Mouse (Mus musculus): ENCODE results near the gene D5Ertd579e.
"Not testable (repeated sequence)": the region's sequence is repeated elsewhere in the genome, so short reads cannot be mapped to it uniquely, and the experiment has no call there.

D5Ertd579e gene

DNA sequence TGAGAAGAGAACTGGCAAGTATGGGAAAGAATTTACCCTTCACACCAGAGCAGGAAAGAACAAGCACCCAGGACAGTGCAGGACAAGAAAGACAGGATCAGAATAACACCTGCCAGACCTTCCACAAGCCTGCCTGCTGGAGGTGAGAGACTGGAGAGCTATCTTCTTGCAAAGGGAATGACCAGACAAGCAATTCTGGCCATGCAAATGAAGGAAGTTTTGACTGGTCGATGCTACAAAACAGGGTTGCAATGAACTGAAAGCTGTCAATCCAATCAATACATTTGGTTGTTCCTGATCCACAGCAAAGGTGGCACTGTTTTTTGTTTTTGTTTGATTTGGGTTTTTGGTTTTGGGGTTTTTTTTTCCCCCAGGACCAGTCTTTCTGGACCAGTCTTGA, 12.2 kb downstream of the D5Ertd579e start:
- no peak for DNase-seq (ENCODE audit: low spot score in 2 of 2)

DNA sequence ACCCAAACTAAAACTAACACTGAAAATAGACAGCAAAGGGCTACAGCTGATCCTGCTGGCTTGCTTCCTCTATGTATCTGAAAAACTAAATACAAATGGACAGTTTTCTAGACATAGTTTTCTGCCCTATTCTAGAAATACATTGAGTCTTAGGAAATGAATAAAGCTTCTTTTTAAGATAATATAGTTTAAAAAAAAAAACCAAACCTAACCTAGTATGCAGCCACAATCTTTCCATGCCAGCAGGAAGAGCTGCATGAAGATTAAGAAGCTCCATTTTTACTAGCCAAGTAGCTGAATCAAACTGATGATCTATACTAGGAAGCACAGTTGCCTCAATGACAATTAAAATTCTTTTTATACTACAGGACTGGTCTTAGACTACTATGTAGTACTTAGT, 14.6 kb downstream of the D5Ertd579e start:
- DNase-seq (ENCODE audit: low spot score in 2 of 2) = no peak

DNA sequence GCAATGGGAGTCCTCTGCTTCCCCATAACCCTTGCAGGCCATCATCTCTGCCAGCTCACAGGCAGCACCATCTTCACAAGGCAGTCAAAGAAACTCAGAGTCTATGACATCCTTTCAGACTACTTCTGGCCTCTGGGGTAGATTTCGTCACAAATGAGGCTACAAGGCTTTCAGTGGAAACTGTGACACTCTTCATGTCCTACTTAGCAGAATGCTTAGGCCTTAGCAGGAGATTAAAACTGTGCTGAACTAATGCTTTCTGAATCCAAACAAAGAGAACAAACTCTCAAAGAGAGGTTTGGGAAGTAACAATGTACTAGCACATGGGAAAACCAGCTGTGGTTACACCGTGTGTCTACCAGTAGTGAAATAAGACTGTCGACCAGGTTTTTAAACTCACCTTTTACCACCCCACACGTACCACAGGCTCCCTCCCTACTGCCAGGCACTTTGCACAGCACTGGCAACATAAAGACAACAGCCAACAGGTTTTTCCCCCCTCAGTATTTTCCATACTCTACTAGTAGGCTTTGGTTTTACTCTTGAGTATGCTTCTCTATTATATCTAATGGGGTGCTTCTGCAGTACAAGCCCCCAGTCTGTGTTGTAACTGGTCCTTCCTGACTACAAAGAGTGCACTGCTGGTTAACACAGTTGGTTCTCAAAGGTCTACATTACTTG, 15.8 kb downstream of the D5Ertd579e start:
- DNase-seq (ENCODE audit: low spot score in 2 of 2) = no peak

DNA sequence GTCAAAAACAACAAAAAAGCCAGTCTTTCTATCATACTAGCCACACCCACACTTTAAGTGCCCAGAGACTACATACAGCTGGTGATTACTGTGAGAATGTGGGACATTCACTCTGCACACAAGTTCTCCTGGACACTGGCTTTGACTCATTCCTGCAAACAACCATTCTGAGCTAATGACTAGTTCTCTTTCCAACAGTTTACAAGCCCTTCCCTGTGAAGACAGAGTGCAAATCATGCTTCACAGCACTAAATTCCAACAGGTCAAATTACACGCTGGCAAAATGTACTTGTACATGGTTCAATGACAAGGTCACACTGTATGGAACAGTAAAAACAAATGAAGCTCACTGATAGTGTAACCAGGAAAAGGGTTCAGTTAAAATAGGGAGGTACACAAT, 17.0 kb downstream of the D5Ertd579e start:
- DNase-seq (ENCODE audit: low spot score in 2 of 2) = no peak

DNA sequence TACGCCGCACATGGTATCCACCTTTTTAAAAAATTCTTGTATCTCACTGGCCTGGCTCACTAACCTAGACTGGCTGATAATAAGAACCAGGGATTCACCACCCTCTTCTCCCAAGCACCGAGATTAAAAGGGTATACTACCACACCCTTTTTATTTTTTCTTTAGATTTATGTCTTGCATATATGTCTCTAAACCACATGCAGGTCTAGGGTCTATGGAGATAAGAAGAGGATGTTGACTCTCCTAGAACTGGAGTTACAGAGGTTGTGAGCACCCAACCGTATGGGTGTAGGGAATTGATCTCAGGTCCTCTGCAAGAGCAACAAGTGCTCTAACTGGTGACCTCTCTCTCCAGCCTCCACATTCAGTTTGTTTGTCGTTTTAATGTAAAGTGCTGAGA, 17.9 kb downstream of the D5Ertd579e start:
- DNase-seq (ENCODE audit: low spot score in 2 of 2) = no peak

DNA sequence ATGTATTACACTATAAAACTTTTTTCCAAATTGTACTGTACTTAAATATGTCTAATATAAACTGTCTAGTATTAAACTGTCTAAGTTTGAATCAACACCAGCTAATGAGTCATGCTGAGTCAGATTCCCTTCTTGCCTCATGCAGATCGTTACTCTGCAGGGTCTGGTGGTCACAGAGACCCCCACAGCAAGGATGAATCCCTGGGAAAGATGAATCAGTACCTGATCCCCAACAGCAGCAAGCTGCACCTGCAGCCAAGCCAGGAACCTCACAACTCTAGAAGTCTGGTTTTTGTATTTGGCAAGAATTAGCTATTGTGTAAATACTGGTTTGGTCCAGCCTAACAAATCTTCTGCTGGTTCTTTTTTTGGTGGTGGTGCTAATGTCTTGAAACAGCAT, 20.4 kb downstream of the D5Ertd579e start:
- DNase-seq (ENCODE audit: low spot score in 2 of 2) = no peak

DNA sequence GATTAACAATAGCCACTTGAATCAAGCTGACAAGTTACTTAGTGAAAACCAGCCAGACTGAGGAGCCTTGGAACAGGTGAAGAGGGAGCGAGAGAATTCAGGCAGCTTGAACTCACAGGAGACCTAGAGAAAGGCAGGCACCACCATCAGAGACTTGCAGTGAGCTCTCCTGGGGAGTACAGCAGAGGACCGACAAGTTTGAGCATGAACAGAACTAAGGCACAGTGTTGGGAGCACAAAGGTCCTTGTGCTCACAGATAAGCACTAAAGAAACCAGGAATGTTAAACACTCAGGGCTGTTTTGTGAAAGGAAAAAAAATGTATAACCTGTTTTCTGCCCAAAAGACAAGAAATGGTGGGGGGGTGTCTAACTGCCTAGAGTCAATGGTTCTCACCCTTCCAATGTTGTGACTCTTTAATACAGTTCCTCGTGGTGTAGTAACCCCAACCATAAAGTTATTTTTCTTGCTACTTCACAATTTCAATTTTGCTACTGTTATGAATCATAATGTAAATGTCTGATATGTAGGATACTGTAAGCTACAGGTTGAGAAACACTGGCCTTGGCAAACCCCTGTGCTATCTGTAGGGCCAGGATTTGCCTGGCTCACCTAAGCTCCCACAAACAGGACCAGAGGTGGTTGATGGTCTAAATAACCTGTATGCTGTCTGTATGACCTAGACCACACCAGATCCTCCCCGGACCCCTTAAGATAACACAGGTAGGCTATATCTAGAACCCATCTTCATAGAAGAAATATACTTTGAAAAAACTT, 21.0 kb downstream of the D5Ertd579e start:
- no peak for DNase-seq (ENCODE audit: low spot score in 2 of 2)

DNA sequence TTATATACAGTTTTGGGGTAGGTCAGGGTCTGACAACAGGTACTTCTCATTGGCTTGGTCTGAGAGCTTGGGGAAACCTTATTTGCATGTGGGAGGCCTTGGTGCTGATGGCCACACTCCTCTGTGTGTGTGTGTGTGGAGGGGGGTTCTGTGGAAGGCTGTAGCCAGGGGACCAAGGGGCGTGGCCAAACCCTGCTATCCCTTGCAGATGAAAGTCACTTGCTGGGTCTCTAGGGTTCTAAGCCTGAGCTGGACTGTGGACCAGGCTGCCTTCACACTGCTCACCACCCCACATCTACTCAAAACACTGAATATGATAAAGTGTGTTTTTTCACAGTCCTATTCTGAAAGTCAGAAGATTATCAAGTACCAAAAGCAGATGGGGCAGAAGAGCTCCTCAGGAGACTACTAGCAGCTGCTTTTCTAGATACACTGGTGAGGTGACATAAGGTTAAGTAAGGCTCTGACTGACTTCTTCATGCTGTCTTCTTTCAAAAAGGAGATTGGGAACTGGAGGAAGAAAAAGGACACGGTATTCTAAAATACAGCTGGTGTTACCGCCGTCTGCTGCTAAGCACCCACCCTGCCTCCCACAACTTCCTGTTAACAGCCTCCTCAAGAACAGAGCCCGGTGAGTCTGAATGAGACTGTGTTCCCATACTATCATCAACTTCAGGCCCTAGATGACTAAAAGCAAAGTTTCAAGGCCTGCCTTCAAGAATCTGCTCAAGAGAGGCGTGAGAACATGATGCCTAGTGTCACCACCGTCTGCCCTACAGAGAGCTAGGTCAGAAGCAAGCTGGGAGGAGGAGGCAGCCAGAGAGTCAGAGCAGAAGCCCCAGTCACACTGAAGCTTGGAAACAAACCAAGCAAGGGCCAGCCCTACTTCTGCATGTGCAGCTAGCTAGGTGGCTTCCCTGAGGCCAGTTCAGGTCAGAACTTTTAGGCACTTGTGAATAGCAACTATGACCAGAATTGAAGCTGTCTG, 26.5 kb downstream of the D5Ertd579e start:
- peak in 1 of 2 experiments; percentile 29 for DNase-seq (ENCODE audit: low spot score in 2 of 2)

DNA sequence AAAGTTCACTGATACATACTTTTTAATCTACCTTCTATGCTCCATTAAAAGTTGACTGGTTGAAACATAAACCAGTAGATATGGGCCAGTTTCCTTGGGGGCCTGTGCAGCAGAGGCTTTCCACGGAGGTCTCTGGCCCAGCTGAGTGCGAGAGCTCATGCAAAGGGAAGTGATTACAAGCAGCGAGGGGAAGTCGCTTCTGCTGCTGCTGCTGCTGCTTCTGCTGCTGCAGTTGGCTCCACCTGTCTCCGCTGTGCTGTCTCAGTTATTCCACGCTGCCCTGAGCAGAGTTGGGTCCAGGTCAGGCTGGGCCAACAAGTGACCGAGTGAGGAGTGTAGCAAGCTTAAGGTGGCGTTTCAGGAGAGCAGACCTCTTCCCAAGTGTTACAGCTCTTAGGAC, 27.3 kb downstream of the D5Ertd579e start:
- DNase-seq (ENCODE audit: low spot score in 2 of 2) = no peak

DNA sequence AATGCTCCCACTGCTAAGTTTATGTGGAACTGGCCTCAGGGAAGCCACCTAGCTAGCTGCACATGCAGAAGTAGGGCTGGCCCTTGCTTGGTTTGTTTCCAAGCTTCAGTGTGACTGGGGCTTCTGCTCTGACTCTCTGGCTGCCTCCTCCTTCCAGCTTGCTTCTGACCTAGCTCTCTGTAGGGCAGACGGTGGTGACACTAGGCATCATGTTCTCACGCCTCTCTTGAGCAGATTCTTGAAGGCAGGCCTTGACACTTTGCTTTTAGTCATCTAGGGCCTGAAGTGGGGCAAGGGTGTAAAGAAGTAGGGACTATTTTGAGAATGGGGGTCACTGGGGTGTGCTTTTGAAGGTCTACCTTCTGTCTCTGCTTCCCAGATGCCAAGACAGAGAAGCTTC, 27.8 kb downstream of the D5Ertd579e start:
- DNase-seq (ENCODE audit: low spot score in 2 of 2) = not testable (repeated sequence)

DNA sequence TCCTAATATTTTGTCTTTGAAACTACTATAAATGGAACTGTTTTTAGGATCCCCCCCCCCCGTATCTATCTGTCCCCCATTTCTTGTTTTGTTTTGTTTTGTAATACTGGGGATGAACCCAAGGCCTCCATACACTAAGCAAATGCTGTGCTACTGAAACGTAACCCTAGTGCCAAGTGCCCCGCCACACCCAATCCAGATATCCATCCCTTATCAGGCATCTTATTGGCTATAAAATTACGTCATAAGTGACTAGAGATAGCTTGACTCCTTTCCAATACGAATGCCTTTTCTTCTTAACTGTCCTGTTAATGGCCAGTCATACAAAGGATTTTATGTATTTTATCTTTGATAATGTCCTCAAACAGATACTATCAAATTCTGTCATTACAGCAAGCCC, 28.7 kb downstream of the D5Ertd579e start:
- no peak for DNase-seq (ENCODE audit: low spot score in 2 of 2)

DNA sequence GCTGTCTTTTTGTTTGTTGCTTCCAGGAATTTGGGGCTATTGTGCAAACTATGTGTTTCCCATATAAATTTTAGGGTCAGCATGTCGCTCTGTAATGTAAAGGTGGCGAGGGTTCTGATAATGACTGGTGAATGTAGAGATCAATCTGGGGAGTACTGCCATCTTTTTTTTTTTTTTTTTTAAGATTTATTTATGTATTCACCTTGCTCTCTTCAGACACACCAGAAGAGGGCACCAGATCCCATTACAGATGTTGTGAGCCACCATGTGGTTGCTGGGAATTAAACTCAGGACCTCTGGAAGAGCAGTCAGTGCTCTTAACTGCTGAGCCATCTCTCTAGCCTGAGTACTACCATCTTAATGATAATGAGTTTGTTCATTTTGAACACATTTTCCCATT, 29.1 kb downstream of the D5Ertd579e start:
- not testable (repeated sequence) for DNase-seq (ENCODE audit: low spot score in 2 of 2)

DNA sequence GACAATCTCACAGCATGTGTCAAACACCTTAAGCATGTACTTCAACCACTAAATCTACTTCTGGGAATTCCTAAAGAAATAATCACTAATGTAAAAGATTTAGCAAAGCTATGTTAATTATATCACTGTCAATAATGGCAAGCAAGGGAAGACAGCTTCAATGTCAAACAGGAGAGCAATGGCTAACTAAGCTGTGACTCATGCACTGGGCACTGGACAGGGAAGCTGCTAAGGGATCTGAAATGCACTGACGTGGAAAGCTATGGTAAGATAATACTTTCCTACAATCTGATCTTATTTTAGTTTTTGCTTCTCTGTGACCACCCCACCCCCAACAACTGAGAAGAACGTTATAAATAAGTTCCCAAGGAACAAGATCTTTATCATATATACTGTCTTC, 32.5 kb downstream of the D5Ertd579e start:
- no peak for DNase-seq (ENCODE audit: low spot score in 2 of 2)

DNA sequence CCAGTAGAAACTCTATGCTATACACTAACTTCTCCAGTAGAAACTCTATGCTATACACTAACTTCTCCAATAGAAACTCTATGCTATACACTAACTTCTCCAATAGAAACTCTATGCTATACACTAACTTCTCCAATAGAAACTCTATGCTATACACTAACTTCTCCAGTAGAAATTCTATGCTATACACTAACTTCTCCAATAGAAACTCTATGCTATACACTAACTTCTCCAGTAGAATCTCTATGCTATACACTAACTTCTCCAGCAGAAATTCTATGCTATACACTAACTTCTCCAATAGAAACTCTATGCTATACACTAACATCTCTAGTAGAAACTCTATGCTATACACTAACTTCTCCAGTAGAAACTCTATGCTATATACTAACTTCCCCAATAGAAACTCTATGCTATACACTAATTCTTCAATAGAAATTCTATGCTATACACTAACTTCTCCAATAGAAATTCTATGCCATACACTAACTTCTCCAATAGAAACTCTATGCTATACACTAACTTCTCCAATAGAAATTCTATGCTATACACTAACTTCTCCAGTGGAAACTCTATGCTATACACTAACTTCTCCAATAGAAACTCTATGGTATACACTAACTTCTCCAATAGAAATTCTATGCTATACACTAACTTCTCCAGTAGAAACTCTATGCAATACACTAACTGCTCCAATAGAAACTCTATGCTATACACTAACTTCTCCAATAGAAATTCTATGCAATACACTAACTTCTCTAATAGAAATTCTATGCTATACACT, 34.7 kb downstream of the D5Ertd579e start:
- DNase-seq (ENCODE audit: low spot score in 2 of 2) = not testable (repeated sequence)

DNA sequence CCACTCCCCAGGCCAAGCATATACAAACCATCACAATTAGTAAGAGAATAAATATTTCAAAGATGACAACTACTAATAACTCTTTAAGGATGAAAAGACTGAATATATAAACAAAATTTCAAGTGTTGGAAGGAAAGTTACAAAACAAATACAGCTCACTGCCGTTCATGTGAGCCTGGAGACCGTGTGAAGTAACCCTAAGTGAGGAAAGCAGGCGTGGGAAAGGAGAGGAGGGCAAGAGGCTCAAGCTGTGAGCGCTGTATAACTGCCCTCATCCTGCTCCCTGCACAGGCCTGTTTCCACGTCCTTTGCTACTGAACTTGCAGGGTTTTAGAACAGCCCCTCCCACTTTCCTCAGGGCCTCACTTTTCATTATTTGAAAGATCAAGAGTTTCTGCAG, 70.2 kb downstream of the D5Ertd579e start:
- DNase-seq (ENCODE audit: low spot score in 2 of 2) = no peak

DNA sequence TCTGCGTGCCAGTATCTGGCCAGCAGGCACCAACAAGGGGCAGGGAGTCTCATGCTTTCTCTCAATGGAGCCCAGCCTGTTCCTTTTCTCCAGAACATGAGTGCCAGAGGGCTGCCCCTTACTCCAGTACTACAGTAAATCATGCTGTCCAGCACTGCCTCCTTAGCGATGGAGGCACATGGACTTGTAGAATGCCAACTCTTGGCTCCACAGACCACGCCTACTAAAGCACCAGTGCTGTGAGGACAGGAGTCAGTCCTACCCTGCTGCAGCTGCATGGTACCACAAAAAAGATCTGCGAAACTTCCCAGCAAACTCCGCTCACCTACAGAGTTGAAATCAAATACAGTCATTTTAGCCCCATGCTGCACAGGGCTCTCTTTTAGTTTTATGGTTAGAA, 72.2 kb downstream of the D5Ertd579e start:
- DNase-seq (ENCODE audit: low spot score in 2 of 2) = no peak

DNA sequence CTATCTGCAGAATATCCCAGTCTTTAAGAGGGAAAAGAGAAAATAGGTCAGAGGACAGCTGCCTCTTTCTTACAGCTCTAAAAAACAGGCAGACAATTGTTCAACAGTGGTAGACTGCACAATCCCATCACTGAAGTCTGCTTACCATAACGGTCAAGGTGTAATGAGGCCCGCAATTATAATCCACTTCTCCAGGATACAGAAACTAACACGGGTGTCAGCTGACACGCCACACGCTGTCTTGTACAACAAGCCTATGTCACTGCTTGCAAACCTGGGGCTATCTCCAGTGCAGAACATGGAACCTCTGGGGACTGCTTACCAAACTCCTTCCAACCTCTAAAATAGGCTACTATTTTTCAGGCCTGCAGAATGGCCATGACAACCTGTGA, 74.8 kb downstream of the D5Ertd579e start:
- DNase-seq (ENCODE audit: low spot score in 2 of 2) = peak in 1 of 2 experiments; percentile 41

DNA sequence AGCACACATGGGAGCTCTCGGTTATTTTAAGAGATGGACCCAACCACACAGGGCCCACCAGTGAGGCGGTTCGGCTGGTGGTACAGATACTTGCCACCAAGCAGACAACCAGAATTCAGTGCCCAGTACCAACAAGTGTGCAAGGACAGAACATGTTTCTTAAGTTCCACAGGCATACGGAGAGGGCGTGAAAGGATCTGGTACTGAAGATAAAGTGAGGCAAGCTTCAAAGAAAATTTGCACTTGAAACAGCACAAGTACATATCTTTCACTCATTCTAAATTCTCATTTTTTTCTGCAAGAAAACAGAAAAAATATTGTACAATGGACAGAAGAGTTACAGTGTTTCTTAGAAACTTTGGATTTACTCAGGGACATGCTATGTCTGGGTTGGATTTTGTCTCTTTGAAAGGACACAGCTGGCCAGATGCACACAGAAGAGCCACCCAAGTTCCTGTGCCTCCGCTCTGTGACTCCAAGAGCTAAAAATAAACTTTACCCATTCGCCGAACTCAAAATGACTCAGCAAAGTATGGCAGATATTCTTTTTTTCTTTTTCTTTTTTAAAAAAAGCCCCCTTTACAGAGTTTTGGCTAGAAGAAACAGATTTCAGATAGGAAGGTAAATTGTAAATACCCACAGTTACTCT, 75.3 kb downstream of the D5Ertd579e start:
- peak; percentile 55 to 56 for DNase-seq (ENCODE audit: low spot score in 2 of 2)

DNA sequence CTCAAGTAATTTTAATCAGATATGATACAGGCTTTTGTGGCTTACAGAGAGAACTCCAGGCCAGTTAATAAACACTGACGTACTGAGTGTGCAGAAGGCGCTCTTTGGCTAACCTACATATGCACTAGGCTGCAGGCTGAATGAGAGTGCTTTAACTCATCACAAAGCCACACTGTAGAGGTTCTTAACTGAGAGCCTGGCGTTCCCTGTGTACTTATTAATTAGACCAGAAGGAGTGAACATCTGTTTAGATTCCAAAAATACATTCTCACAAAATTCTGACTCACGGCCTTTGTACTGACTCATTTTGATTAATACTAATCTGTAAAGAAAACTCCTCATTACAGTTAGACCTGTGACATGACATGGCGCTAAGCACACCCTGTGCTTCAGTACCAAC, 76.9 kb downstream of the D5Ertd579e start:
- DNase-seq (ENCODE audit: low spot score in 2 of 2) = no peak

DNA sequence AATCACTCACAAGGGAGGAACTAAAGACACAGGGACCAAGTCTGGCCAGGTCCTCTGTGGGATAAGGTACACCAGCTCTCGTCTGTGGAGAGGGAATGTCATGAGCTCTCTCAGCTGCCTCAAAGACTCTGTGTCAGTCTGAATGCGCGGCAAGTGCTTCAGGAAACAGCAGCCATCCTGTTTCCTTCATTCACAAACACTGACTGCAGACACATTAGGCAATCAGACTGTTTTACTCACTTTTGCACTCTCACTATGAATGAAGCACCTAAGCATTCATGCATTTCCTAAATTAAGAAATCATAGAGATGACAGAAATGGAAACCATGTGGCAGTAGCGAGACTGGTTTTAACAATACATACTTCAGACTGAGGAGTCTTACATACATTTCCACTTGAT, 77.5 kb downstream of the D5Ertd579e start:
- no peak for DNase-seq (ENCODE audit: low spot score in 2 of 2)

DNA sequence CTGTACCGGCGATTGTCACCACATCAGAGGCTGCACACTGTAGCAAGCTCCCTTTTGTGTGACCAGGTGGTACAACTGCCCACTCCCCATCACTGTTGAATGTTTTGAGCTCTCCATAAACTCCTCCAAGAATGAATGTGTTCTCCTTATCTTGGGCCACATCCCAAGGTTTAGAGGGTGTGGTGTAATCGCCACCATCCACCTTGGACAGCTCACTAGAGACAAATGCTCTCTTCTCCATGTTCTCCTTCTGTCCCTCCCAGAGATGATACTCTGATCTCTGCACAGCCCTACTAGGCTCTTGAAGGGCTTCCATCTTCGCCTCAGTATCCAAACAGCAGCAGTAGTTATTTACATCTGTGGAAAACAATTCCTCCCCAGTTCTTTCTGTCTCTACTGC, 81.7 kb downstream of the D5Ertd579e start:
- no peak for DNase-seq (ENCODE audit: low spot score in 2 of 2)
